Mouse (Mus musculus): Measurements from ENCODE around the gene Fgfr2. TPM values are rescaled to one million over a fixed set of nuclear protein-coding genes. Genes with fewer than 3 reads are reported as not detected.
A peak's percentile ranks its signal among the peaks of the same experiment; 100 is the strongest.

The Fgfr2 gene
- total and polyA plus RNA-seq, 2 experiments from 2014 or later: 12.1 to 32.6 TPM

- no peak overlapping the region for H3K27ac ChIP-seq (ENCODE audit: low read depth, low read length)
- H3K4me3 ChIP-seq (ENCODE audit: low read depth, low read length): no peak overlapping the region
- DNase-seq (ENCODE audit: low spot score) (no peak), ATAC-seq (ENCODE audit: low FRiP score) (no peak)
- no peak for TF ChIP-seq CTCF (IDR thresholded peaks at IDR 0.05)
- H3K4me1 ChIP-seq (ENCODE audit: insufficient read depth, low read length): peaks cover 6% of the 10 kb centered on the region
- 90% methylated on average over 7 of the region's 7 CpGs for WGBS
- H3K9ac ChIP-seq (replicated peaks; ENCODE audit: low read length, poor library complexity, severe bottlenecking): no peak overlapping the region
- H3K36me3 ChIP-seq (ENCODE audit: insufficient read depth, low read length): no peaks in the 10 kb centered on the region
- no peaks in the 10 kb centered on the region for H3K9me3 ChIP-seq (ENCODE audit: low read length)
- H3K4me2 ChIP-seq (ENCODE audit: low read depth, low read length, poor library complexity, severe bottlenecking): no peak overlapping the region
- H3K27me3 ChIP-seq (ENCODE audit: insufficient read depth, low read length): no peaks in the 10 kb centered on the region
These were observed 1114.1 kb downstream of the Fgfr2 start for GRCm38 (mm10) chr7:132009002-132009401.

- WGBS: 79% methylated on average over 14 of the region's 14 CpGs
These were observed 1117.0 kb downstream of the Fgfr2 start for GRCm38 (mm10) chr7:132005996-132006696.

GRCm38 (mm10) chr7:131992873-131993272 is 1130.3 kb downstream of the Fgfr2 start:
- H3K27ac ChIP-seq (ENCODE audit: low read depth, low read length): no peak overlapping the region

More at GRCm38 (mm10) chr7:132005996-132006696, 1117.0 kb downstream of the Fgfr2 start:
- H3K4me2 ChIP-seq (ENCODE audit: low read depth, low read length, poor library complexity, severe bottlenecking): no peak overlapping the region
- no peaks in the 10 kb centered on the region for H3K4me1 ChIP-seq (ENCODE audit: insufficient read depth, low read length)
- no peak for TF ChIP-seq CTCF (IDR thresholded peaks at IDR 0.05)
- H3K4me3 ChIP-seq (ENCODE audit: low read depth, low read length): no peak overlapping the region
- no peaks in the 10 kb centered on the region for H3K36me3 ChIP-seq (ENCODE audit: insufficient read depth, low read length)
- ATAC-seq (ENCODE audit: low FRiP score) (no peak), DNase-seq (ENCODE audit: low spot score) (no peak)
- no peak overlapping the region for H3K27ac ChIP-seq (ENCODE audit: low read depth, low read length)
- no peaks in the 10 kb centered on the region for H3K9me3 ChIP-seq (ENCODE audit: low read length)
- H3K27me3 ChIP-seq (ENCODE audit: insufficient read depth, low read length): no peaks in the 10 kb centered on the region
- no peak overlapping the region for H3K9ac ChIP-seq (replicated peaks; ENCODE audit: low read length, poor library complexity, severe bottlenecking)

GRCm38 (mm10) chr7:131992226-131992625 is 1130.9 kb downstream of the Fgfr2 start:
- Histone ChIP-seq H3K36me3 (ENCODE audit: insufficient read depth, low read length) (peaks cover 11% of the 10 kb centered on the region; the same call in 1 of the 2 replicates), H3K4me2 (ENCODE audit: low read depth, low read length, poor library complexity, severe bottlenecking) (no peak overlapping the region), H3K9ac (replicated peaks; ENCODE audit: low read length, poor library complexity, severe bottlenecking) (no peak overlapping the region), H3K4me1 (ENCODE audit: insufficient read depth, low read length) (no peaks in the 10 kb centered on the region), H3K9me3 (ENCODE audit: low read length) (no peaks in the 10 kb centered on the region), H3K4me3 (ENCODE audit: low read depth, low read length) (no peak overlapping the region), H3K27me3 (ENCODE audit: insufficient read depth, low read length) (no peaks in the 10 kb centered on the region), H3K27ac (ENCODE audit: low read depth, low read length) (no peak overlapping the region)
- TF ChIP-seq CTCF (IDR thresholded peaks at IDR 0.05): no peak
- ATAC-seq (ENCODE audit: low FRiP score): no peak
- no peak for DNase-seq (ENCODE audit: low spot score)
- WGBS: 73% methylated on average over 1 of the region's 1 CpGs

More at GRCm38 (mm10) chr7:131992873-131993272, 1130.3 kb downstream of the Fgfr2 start:
- Histone ChIP-seq H3K27me3 (ENCODE audit: insufficient read depth, low read length) (no peaks in the 10 kb centered on the region), H3K36me3 (ENCODE audit: insufficient read depth, low read length) (peaks cover 7% of the 10 kb centered on the region; the same call in 1 of the 2 replicates), H3K9ac (replicated peaks; ENCODE audit: low read length, poor library complexity, severe bottlenecking) (no peak overlapping the region), H3K4me3 (ENCODE audit: low read depth, low read length) (no peak overlapping the region), H3K9me3 (ENCODE audit: low read length) (no peaks in the 10 kb centered on the region), H3K4me2 (ENCODE audit: low read depth, low read length, poor library complexity, severe bottlenecking) (no peak overlapping the region), H3K4me1 (ENCODE audit: insufficient read depth, low read length) (no peaks in the 10 kb centered on the region)
- ATAC-seq (ENCODE audit: low FRiP score) (no peak), DNase-seq (ENCODE audit: low spot score) (no peak)
- no peak for TF ChIP-seq CTCF (IDR thresholded peaks at IDR 0.05)
- 81% methylated on average over 3 of the region's 3 CpGs for WGBS

DNA sequence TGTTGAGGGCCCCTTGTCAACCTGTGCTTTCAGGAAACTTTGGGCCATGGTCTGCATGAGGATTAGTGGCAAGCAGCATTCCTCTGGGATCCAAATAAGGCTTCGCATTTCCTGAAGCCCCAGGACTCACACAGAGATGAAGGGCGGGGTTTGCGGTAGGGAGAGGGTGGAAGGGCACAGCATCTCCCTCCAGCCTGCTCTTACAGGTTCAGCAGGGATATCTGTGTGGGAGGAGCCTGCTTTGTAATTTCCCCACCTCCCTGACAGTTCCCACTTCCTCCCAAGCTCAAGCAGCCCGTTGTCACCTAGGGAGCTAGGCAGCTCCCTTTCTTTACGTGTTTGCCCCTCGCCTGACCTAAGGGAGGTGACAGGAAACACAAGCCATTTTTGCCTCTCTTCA is 1134.1 kb downstream of the Fgfr2 start:
- no peak overlapping the region for H3K4me3 ChIP-seq (ENCODE audit: low read depth, low read length)
- H3K4me1 ChIP-seq (ENCODE audit: insufficient read depth, low read length): no peaks in the 10 kb centered on the region
- no peaks in the 10 kb centered on the region for H3K27me3 ChIP-seq (ENCODE audit: insufficient read depth, low read length)
- no peak overlapping the region for H3K9ac ChIP-seq (replicated peaks; ENCODE audit: low read length, poor library complexity, severe bottlenecking)
- ATAC-seq (ENCODE audit: low FRiP score): no peak
- H3K9me3 ChIP-seq (ENCODE audit: low read length): no peaks in the 10 kb centered on the region
- TF ChIP-seq CTCF (IDR thresholded peaks at IDR 0.05): no peak
- H3K27ac ChIP-seq (ENCODE audit: low read depth, low read length): no peak overlapping the region
- WGBS: 44% methylated on average over 6 of the region's 6 CpGs
- DNase-seq (ENCODE audit: low spot score): no peak
- H3K4me2 ChIP-seq (ENCODE audit: low read depth, low read length, poor library complexity, severe bottlenecking): no peak overlapping the region
- H3K36me3 ChIP-seq (ENCODE audit: insufficient read depth, low read length): peaks cover 28% of the 10 kb centered on the region; the same call in 1 of the 2 replicates

- TF ChIP-seq CTCF (IDR thresholded peaks at IDR 0.05): no peak
- Histone ChIP-seq H3K9me3 (ENCODE audit: low read length) (no peaks in the 10 kb centered on the region), H3K4me3 (ENCODE audit: low read depth, low read length) (no peak overlapping the region), H3K9ac (replicated peaks; ENCODE audit: low read length, poor library complexity, severe bottlenecking) (no peak overlapping the region), H3K27me3 (ENCODE audit: insufficient read depth, low read length) (no peaks in the 10 kb centered on the region), H3K4me2 (ENCODE audit: low read depth, low read length, poor library complexity, severe bottlenecking) (no peak overlapping the region), H3K4me1 (ENCODE audit: insufficient read depth, low read length) (no peaks in the 10 kb centered on the region), H3K27ac (ENCODE audit: low read depth, low read length) (no peak overlapping the region), H3K36me3 (ENCODE audit: insufficient read depth, low read length) (peaks cover 27% of the 10 kb centered on the region)
- peak; percentile 22 for DNase-seq (ENCODE audit: low spot score)
- WGBS: 66% methylated on average over 11 of the region's 11 CpGs
- ATAC-seq (ENCODE audit: low FRiP score): no peak
These were observed 1144.5 kb downstream of the Fgfr2 start for GRCm38 (mm10) chr7:131978609-131979008.

All from midbrain, postnatal 0 days (tissue).